Mouse (Mus musculus): ENCODE results near the gene Msh6.
"Not testable (repeated sequence)": the region's sequence is repeated elsewhere in the genome, so short reads cannot be mapped to it uniquely, and the experiment has no call there.

Gene Msh6

GRCm38 (mm10) chr17:87974629-87975228 is at the start of gene Msh6:
Gene Msh6 (plus strand): TSS chr17:87975062.
- DNase-seq = peak; percentile 86

GRCm38 (mm10) chr17:87934326-87934725 is 40.5 kb upstream of the Msh6 start:
- no peak for DNase-seq

GRCm38 (mm10) chr17:87934736-87935135 is 40.1 kb upstream of the Msh6 start:
- no peak for DNase-seq

- no peak for DNase-seq
These were observed 38.7 kb upstream of the Msh6 start for GRCm38 (mm10) chr17:87936156-87936555.

DNA sequence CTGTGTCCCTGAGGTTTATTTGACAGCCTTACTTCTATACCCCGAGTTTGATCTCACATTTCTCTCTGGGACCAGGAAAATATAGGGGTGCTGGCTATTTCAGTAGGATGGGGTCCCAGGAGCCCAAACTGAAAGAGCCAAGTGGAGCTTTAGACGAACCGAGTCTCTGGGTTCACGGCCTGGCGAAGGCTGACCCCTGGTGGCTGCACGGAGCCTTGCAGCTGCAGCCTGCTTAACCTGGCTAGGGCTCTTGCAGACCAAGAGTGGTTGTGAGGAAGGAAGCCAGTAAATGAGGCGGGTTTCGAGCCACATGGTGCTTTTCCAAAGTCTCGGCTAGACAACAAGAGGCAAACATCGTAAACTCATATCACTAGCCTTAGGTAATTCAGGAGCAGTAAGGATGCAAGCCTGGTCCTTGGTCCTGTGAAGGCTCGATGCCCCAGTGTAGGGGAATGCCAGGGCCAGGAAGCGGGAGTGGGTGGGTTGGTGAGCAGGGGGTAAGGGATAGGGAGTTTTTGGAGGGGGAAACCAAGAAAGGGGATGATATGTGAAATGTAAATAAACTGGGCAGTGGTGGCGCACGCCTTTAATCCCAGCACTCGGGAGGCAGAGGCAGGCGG is 25.8 kb upstream of the Msh6 start:
- peak; percentile 82 for DNase-seq

- DNase-seq = not testable (repeated sequence)
These were observed 20.2 kb upstream of the Msh6 start for GRCm38 (mm10) chr17:87954618-87955124.

GRCm38 (mm10) chr17:87957096-87957840 is 17.6 kb upstream of the Msh6 start:
- DNase-seq = peak; percentile 88

DNA sequence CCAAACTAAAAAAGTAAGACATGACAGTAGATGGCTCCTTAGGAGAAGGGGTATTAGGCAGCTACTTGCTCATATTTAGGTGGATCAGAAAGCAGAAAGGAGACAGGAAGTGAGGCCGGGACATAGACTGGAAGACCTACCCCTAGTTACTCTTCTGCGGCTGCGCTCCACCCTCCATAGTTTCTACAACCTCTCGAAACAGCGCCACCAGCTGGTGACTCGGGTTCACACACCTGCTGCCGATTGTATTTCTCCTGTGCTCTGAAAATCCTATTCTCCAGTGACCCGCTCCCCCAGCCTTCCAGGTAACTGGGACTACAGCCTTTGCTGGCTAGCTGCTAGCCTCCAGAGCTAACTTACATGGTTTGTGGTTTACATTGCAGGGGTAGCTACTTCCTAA is 16.6 kb upstream of the Msh6 start:
- DNase-seq = no peak

- DNase-seq = peak; percentile 58
These were observed 15.5 kb upstream of the Msh6 start for GRCm38 (mm10) chr17:87959406-87959805.

- peak; percentile 75 for DNase-seq
These were observed 14.9 kb upstream of the Msh6 start for GRCm38 (mm10) chr17:87959931-87960330.

DNA sequence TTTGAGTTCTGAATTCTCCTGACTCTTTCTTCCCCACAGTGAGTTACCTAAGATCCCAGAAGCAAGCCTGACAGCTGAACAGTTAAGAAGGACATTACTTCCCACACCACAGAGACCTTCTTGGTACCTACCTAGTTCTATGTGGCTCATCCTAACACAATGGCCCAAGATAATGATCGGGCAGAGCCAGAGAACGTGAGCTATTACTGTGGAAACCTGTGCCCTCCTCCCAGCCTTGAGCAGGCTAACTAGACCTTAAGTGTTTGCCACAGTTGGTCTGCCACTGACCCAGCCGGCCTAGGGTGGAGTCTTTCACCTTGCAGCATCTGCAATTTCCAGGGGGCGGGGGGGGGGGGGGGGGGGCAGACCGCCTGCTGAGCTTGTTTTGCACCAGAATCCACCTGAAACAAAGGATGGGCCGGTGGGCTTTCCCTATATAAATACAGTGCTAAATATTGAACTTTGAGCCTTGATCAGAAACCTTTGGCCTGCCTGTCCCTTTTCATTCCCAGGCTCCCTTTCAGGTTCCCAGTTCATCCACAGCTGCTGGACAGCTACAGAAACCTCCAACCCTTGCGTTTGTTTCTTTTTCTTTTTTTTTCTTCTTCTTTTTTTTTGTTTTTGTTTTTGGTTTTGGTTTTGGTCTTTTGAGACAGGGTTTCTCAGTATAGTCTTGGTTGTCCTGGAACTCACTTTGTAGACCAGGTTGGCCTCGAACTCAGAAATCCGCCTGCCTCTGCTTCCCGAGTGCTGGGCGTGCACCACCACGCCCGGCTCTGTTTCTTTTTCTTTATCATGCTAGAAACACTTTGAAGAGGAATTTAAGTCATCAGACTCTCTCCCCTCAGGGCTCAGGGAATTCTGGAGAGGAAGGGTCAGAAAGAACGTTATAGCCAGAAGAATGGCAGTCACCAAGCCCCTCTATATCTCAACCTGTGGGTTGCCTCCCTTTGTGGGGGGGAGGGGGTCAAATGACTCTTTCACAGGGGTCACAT is 11.5 kb upstream of the Msh6 start:
- no peak for DNase-seq

- peak; percentile 45 for DNase-seq
These were observed 6.4 kb upstream of the Msh6 start for GRCm38 (mm10) chr17:87968483-87968926.

GRCm38 (mm10) chr17:87971696-87972591 is 2.9 kb upstream of the Msh6 start:
- not testable (repeated sequence) for DNase-seq

GRCm38 (mm10) chr17:87972856-87973255 is 2.0 kb upstream of the Msh6 start:
- no peak for DNase-seq

DNA sequence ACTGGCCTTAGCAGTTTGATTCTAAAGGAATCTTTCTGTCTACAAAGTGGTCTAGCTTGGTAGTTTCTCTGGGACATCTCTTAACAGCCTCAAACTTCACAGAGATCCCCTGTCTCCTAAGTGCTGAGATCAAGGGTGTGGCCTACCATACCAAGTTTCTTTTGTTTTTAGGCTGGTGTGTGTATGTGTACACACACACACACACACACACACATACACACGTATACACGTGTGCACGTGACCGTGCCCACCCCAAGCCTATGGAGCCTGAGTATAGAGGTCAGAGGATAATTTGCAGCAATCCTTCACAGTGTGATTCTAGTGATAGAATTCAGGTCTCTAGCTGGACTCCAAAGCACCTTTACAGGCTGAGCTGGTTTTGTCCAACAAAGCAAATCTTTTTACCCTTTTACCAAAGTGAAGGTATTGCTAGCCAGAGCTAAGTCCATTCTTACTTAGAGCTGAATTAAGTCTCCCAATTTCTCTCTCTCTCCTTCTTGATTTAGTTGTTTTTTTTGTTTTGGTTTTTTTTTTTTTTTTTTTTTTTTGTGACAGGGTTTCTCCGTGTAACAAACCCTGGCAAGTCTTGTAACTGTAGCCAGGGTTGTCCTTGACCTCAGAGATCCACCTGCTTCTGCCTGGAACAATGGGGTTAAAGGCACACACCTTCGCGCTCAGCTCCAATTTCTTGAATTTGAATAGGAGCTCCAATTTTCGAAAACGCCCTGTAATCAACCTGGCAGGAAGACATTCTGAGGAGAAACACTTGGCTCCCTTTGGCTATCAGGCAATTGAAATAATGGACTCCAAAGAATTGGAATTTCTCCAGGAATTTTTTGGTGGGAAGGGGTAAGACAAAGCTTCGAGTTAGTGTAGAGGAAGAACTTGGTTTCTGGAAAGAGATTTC is 1.3 kb upstream of the Msh6 start:
- no peak for DNase-seq

GRCm38 (mm10) chr17:87975229-87975853 is 479 bp downstream of the Msh6 start:
- peak; percentile 57 for DNase-seq

GRCm38 (mm10) chr17:87976154-87976806 is 1.4 kb downstream of the Msh6 start:
- DNase-seq = no peak

DNA sequence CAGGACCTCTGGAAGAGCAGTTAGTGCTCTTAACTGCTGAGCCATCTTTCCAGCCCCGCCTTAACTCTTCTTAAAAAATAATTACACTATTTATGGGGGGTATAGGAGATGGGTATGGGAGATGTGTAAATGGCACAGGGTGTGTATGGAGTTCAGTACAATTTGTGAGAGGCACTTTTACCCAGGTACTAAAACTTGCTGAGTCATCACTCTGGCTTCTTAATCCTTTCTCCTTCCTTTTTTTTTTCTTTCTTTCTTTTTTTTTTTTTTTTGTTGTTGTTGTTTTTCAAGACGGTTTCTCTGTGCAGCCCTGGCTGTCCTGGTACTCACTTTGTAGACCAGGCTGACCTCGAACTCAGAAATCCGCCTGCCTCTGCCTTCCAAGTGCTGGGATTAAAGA is 2.1 kb downstream of the Msh6 start:
- DNase-seq = not testable (repeated sequence)

DNA sequence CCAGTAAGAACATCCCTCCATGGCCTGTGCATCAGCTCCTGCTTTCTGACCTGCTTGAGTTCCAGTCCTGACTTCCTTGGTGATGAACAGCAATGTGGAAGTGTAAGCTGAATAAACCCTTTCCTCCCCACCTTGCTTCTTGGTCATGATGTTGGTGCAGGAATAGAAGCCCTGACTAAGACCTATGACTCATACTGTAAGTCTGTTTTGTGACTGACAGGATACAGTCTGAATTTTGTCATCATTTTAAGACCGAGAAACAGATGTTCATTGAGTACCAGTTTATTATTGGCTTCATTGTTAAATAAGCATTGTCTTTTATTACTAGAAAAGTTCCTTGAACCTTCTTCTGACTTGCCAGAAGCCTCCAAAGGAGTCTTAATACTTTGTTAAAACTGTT is 4.8 kb downstream of the Msh6 start:
- DNase-seq = not testable (repeated sequence)
